Mouse (Mus musculus) kidney, embryonic 15.5 days (tissue): Measurements from ENCODE around the gene Ksr1. TPM values are rescaled to one million over a fixed set of nuclear protein-coding genes. Genes with fewer than 3 reads are reported as not detected.

ENCODE experiments used
- ATAC-seq: fragments of 200-750 bp; cut with Nextera tagmentation; replicated peaks from 2 replicates; pipeline ENCODE4 v1.8.0; 2017; ENCODE audit warnings: moderate TSS enrichment; ENCODE audit not compliant: low FRiP score
- H3K27ac ChIP-seq: fragments of 300-500 bp; sonication (generic); 2 replicates; pipeline ENCODE4 v1.5.1; 2015; ENCODE audit warnings: mild to moderate bottlenecking, inconsistent platforms
- H3K27me3 ChIP-seq: fragments of 300-500 bp; sonication (generic); 2 replicates; pipeline ENCODE4 v1.6.1; 2015; ENCODE audit warnings: inconsistent platforms
- H3K36me3 ChIP-seq: fragments of 300-500 bp; sonication (generic); 2 replicates; pipeline ENCODE4 v1.6.1; 2015; ENCODE audit warnings: inconsistent platforms
- H3K4me1 ChIP-seq: fragments of 300-500 bp; sonication (generic); 2 replicates; pipeline ENCODE4 v1.6.1; 2015; ENCODE audit warnings: inconsistent platforms
- H3K4me2 ChIP-seq: fragments of 300-500 bp; sonication (generic); 2 replicates; pipeline ENCODE4 v1.6.1; 2015; ENCODE audit warnings: moderate library complexity, mild to moderate bottlenecking, inconsistent platforms
- H3K4me3 ChIP-seq: fragments of 300-500 bp; sonication (generic); replicated peaks from 2 replicates; pipeline ENCODE4 v1.5.1; 2015; ENCODE audit warnings: mild to moderate bottlenecking, inconsistent platforms
- H3K9ac ChIP-seq: fragments of 300-500 bp; sonication (generic); 2 replicates; pipeline ENCODE4 v1.6.1; 2015; ENCODE audit warnings: mild to moderate bottlenecking, inconsistent platforms
- H3K9me3 ChIP-seq: fragments of 300-500 bp; sonication (generic); replicated peaks from 2 replicates; pipeline ENCODE4 v1.6.1; 2016; ENCODE audit warnings: inconsistent platforms
- WGBS: fragments of 180-500 bp; shearing (Covaris S2); methylation state at CpG from one replicate; pipeline ENCODE4 v1.1.7; 2015; ENCODE audit warnings: mixed read lengths; 5-methylcytosine and 5-hydroxymethylcytosine counted together
- polyA plus RNA-seq: library from polyadenylated mRNA; unstranded; fragments of >200 nt; fragmentation: Nextera tagmentation; extraction: Ambion mirVana; gene quantifications from 2 replicates; pipeline ENCODE4 v1.2.1, GENCODE M21; 2015

Gene Ksr1
- polyA plus RNA-seq, 1 experiment from 2014 or later: 3.3 TPM

- Histone ChIP-seq H3K36me3 (no peaks in the 10 kb centered on the region), H3K4me3 (peak overlapping the region; percentile 72), H3K4me1 (peaks cover 38% of the 10 kb centered on the region), H3K27me3 (no peaks in the 10 kb centered on the region), H3K9me3 (no peaks in the 10 kb centered on the region), H3K27ac (no peak overlapping the region), H3K9ac (no peak overlapping the region), H3K4me2 (peak overlapping the region; percentile 72)
- ATAC-seq: no peak
- 52% methylated on average over 1 of the region's 1 CpGs for WGBS
Measured at GRCm38 (mm10) chr11:79144741-79145140, 1.5 kb downstream of the Ksr1 start.

DNA sequence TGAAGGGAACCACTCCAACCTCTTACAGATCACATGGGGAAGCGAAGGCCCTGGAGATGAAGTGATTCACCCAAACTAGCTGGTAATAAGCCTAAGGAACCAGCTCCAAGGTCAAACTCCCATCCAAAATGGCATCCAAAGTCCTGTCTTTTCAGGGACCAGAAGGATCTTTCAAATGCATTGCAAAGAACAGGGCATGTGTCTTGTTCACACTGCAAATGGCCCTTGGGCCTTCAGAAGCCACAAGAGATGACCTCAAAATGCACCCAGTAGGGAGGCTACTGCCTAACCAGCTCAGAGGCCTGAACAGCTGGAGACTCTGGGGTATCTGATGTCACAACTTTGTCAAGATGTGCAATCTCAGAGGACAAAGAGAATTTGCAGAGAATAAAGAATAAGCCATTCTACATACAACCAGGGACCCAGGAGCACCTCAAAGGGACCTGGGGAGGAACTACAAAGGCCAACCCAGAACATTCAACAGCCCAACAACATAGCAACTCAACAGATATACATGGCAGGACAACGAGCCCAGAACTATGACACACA, 2.1 kb downstream of the Ksr1 start:
- Histone ChIP-seq H3K4me1 (peaks cover 38% of the 10 kb centered on the region), H3K27me3 (no peaks in the 10 kb centered on the region), H3K27ac (no peak overlapping the region), H3K36me3 (no peaks in the 10 kb centered on the region), H3K4me3 (no peak overlapping the region), H3K9me3 (no peaks in the 10 kb centered on the region), H3K4me2 (peak overlapping the region; percentile 72), H3K9ac (no peak overlapping the region)
- WGBS: 85% methylated on average over 2 of the region's 2 CpGs
- ATAC-seq: no peak

DNA sequence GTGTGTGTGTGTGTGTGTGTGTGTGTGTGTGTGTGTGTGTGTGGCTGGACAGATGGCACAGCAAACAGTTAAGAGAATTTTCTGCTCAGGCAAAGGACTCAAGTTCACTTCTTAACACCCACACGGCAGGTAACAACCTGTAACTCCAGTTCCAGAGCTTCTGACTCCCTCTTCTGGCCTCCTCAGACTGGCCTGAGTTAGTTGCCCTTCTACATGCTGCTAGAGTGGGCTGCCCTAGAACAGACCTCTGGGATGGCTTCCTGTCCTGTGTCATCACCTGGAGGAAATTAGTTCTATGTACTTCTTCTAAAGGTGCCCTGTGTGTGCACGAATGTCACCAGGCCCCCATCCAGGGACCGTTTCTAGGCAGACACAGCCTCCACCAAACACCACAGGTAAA, 2.9 kb downstream of the Ksr1 start:
- Histone ChIP-seq H3K4me3 (no peak overlapping the region), H3K4me1 (peaks cover 46% of the 10 kb centered on the region), H3K27me3 (no peaks in the 10 kb centered on the region), H3K9ac (no peak overlapping the region), H3K4me2 (no peak overlapping the region), H3K36me3 (no peaks in the 10 kb centered on the region), H3K27ac (no peak overlapping the region), H3K9me3 (no peaks in the 10 kb centered on the region)
- WGBS: 85% methylated on average over 3 of the region's 3 CpGs
- no peak for ATAC-seq

DNA sequence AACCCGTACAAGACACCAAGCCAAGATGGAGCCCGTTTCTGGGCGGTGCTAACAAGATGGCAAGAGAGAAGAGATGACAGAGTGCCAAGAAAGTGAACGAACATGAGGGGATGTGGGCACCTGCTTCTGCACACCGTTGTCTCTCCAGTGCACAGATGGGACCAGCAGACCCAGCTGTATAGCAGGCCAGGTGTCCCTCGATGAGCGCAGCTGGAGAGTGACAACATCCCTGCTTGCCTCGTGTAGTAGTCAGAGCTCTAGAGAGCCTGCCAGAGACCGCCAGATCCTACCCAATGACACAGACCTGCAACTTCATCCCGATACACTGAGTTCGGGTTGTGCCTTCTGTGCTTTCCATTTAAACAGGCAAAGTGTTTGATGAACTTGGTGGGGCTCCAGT, 3.8 kb downstream of the Ksr1 start:
- Histone ChIP-seq H3K4me3 (no peak overlapping the region), H3K4me1 (peaks cover 51% of the 10 kb centered on the region), H3K27ac (no peak overlapping the region), H3K9me3 (no peaks in the 10 kb centered on the region), H3K27me3 (no peaks in the 10 kb centered on the region), H3K36me3 (no peaks in the 10 kb centered on the region), H3K9ac (no peak overlapping the region), H3K4me2 (no peak overlapping the region)
- ATAC-seq: no peak
- 83% methylated on average over 11 of the region's 11 CpGs for WGBS

DNA sequence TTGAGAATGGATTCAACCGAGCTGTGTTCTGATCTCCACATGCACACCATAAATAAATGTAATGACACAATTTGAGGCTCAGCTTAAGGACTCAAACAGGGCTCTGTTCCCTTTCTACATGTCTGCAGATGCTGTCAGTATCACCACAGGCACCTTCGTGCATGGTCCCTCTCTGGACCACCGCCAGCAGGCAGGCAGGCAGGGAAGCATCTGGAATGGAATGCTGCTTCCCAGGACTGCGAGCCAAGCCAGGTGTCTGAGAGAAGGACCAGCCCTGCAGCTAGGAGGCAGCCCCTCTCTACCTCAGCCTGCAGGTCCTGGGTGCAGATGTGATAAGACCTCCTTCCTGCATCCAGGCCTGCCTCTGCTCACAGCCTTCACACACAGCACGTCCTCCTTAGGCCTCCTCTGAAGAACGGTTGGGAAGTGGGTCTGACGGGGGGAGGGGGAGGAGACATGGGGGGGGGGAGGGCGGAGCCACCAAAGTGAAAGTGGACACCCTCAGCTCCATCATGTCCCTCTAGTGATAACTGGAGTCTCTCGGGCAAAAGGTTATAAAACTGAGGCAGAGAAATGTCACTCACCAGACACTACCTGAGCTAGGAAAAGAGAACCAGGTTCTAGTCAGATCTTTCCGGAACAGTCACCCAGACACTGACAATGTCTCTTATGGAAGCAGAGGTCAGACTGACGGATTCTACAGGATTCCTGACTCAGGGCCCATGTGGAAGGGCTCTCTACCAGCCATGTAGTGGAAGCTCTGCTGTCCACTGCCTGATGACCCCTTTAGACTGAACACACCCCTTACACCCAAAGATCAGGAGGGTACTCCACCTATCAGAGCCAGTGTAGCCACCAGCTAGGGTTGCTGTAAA, 4.7 kb downstream of the Ksr1 start:
- Histone ChIP-seq H3K9ac (no peak overlapping the region), H3K4me3 (no peak overlapping the region), H3K4me2 (no peak overlapping the region), H3K9me3 (no peaks in the 10 kb centered on the region), H3K27me3 (no peaks in the 10 kb centered on the region), H3K4me1 (peaks cover 54% of the 10 kb centered on the region), H3K27ac (no peak overlapping the region), H3K36me3 (no peaks in the 10 kb centered on the region)
- 34% methylated on average over 11 of the region's 11 CpGs for WGBS
- no peak for ATAC-seq

- Histone ChIP-seq H3K4me3 (no peak overlapping the region), H3K9ac (no peak overlapping the region), H3K9me3 (no peaks in the 10 kb centered on the region), H3K27me3 (no peaks in the 10 kb centered on the region), H3K27ac (no peak overlapping the region), H3K4me2 (no peak overlapping the region), H3K4me1 (peaks cover 63% of the 10 kb centered on the region), H3K36me3 (no peaks in the 10 kb centered on the region)
- WGBS: 91% methylated on average over 6 of the region's 6 CpGs
- no peak for ATAC-seq
Measured at GRCm38 (mm10) chr11:79140511-79140888, 5.7 kb downstream of the Ksr1 start.

DNA sequence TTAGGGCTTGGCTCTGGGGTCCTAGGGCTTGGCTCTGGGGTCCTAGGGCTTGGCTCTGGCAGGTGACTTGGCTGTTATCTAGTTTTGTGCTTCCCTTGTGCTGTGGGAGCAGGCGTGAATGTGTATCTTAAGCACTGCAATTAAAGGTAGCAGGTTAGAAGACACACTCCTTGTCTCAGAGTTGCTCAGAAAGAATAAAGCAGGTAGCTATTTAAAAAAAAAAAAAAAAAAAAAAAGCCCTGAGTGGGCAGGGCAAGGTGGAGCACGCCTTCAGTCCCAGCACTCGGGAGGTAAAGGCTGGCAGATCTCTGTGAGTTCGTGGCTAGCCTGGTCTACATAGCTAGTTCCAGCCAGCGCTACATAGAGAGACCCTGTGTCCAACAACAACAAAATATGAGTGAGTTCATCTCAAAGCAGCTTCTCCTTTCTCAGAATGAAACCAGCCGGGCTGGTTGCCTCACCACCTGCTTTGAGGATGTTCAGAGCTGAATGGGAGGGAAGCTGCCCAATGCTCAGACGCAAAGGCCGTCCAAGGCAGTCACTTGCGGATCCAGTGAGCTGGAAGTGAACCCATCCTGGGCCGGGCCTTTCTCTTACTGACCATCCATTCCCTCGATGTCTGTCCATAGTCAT, 6.2 kb downstream of the Ksr1 start:
- WGBS: 91% methylated on average over 11 of the region's 11 CpGs
- Histone ChIP-seq H3K4me1 (peaks cover 63% of the 10 kb centered on the region), H3K9me3 (no peaks in the 10 kb centered on the region), H3K27ac (no peak overlapping the region), H3K9ac (no peak overlapping the region), H3K4me3 (no peak overlapping the region), H3K36me3 (no peaks in the 10 kb centered on the region), H3K27me3 (no peaks in the 10 kb centered on the region), H3K4me2 (no peak overlapping the region)
- ATAC-seq: no peak

DNA sequence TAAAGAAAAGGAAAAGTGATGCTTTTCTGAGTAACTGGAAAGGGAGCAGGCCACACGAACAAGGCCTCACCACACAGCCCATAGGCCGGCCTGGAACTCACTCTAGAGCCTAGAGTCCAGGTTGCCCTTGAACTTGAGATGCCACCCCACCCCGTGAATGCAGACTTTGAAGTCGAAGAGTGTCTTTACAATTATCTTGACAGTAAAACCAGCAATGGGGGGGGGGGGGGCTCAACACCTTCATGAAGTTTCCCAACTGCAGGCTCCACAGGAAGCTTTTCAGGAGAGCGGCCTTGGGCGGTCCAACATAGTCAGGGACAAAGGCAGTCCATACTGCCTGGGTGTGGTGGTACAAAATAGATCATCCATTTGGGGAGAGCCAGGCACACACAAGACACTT, 7.6 kb downstream of the Ksr1 start:
- H3K4me1 ChIP-seq: peaks cover 62% of the 10 kb centered on the region
- ATAC-seq: no peak
- no peaks in the 10 kb centered on the region for H3K9me3 ChIP-seq
- H3K27me3 ChIP-seq: no peaks in the 10 kb centered on the region
- no peak overlapping the region for H3K4me2 ChIP-seq
- H3K4me3 ChIP-seq: no peak overlapping the region
- no peak overlapping the region for H3K9ac ChIP-seq
- peak overlapping the region; percentile 67; the same call in 1 of the 2 replicates for H3K27ac ChIP-seq
- WGBS: 77% methylated on average over 6 of the region's 6 CpGs
- no peaks in the 10 kb centered on the region for H3K36me3 ChIP-seq

DNA sequence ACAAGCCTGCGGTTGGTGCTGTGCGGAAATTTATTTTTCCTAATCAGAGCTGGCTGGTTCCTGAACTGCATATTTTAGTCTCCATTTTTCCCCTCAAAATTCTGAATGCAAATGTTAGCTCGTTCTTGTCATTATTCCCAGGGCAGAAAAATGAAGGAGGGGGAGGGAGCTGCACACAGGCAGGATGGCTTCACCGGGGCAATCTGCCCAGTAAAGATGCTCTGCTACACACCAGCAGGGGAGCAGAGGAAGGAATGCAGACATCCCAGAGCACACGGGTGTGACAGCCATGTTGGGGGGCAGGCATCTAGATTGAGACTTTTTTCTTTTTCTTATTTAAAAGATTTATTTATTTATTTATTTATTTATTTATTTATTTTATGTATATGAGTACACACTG, 9.0 kb downstream of the Ksr1 start:
- H3K9me3 ChIP-seq: no peaks in the 10 kb centered on the region
- no peak for ATAC-seq
- 83% methylated on average over 5 of the region's 5 CpGs for WGBS
- peaks cover 59% of the 10 kb centered on the region for H3K4me1 ChIP-seq
- no peak overlapping the region for H3K4me2 ChIP-seq
- no peak overlapping the region for H3K27ac ChIP-seq
- no peaks in the 10 kb centered on the region for H3K36me3 ChIP-seq
- H3K4me3 ChIP-seq: no peak overlapping the region
- H3K9ac ChIP-seq: no peak overlapping the region
- no peaks in the 10 kb centered on the region for H3K27me3 ChIP-seq

GRCm38 (mm10) chr11:79135685-79136360, 10.4 kb downstream of the Ksr1 start:
- 40% methylated on average over 7 of the region's 7 CpGs for WGBS
- H3K4me2 ChIP-seq: no peak overlapping the region
- no peaks in the 10 kb centered on the region for H3K27me3 ChIP-seq
- H3K4me3 ChIP-seq: no peak overlapping the region
- H3K4me1 ChIP-seq: peaks cover 52% of the 10 kb centered on the region
- no peak for ATAC-seq
- H3K9ac ChIP-seq: no peak overlapping the region
- peak overlapping the region; percentile 76 for H3K27ac ChIP-seq
- H3K9me3 ChIP-seq: no peaks in the 10 kb centered on the region
- H3K36me3 ChIP-seq: no peaks in the 10 kb centered on the region

DNA sequence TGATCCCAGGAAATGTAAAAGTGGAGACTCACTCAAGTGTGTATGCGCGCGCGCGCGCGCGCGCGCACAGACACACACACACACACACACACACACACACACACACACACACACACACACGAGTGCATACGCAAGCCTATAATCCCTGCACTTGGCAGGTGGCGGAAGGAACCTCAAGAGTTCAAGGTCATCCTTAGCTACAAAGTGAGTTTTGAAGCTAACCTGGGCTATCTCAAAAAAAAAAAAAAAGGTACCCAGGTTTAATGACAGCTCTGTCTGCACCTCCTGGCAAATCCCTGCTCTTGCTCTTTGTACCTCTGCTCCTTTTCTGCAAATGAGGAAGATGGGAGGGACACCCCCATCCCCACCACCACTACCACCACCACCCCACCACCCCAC, 11.1 kb downstream of the Ksr1 start:
- no peak for ATAC-seq
- no peaks in the 10 kb centered on the region for H3K27me3 ChIP-seq
- 94% methylated on average over 13 of the region's 13 CpGs for WGBS
- peak overlapping the region; percentile 76; the same call in 1 of the 2 replicates for H3K27ac ChIP-seq
- H3K4me3 ChIP-seq: no peak overlapping the region
- no peak overlapping the region for H3K9ac ChIP-seq
- no peaks in the 10 kb centered on the region for H3K36me3 ChIP-seq
- peaks cover 52% of the 10 kb centered on the region for H3K4me1 ChIP-seq
- no peaks in the 10 kb centered on the region for H3K9me3 ChIP-seq
- no peak overlapping the region for H3K4me2 ChIP-seq
